Mouse (Mus musculus): ENCODE measurements around the gene Hist1h4a. TPM values are rescaled to one million over a fixed set of nuclear protein-coding genes. Genes with fewer than 3 reads are reported as not detected.
"Not testable (repeated sequence)": the region's sequence is repeated elsewhere in the genome, so short reads cannot be mapped to it uniquely, and the experiment has no call there.

Hist1h4a gene
- polyA plus RNA-seq, 1 experiment from 2014 or later: 1.0 TPM

GRCm38 (mm10) chr13:23737091-23737490, 23.9 kb downstream of the Hist1h4a start:
- Histone ChIP-seq H3K9me3 (no peaks in the 10 kb centered on the region), H3K27ac (no peak overlapping the region)
- ATAC-seq (ENCODE audit: low FRiP score, low read depth): no peak

DNA sequence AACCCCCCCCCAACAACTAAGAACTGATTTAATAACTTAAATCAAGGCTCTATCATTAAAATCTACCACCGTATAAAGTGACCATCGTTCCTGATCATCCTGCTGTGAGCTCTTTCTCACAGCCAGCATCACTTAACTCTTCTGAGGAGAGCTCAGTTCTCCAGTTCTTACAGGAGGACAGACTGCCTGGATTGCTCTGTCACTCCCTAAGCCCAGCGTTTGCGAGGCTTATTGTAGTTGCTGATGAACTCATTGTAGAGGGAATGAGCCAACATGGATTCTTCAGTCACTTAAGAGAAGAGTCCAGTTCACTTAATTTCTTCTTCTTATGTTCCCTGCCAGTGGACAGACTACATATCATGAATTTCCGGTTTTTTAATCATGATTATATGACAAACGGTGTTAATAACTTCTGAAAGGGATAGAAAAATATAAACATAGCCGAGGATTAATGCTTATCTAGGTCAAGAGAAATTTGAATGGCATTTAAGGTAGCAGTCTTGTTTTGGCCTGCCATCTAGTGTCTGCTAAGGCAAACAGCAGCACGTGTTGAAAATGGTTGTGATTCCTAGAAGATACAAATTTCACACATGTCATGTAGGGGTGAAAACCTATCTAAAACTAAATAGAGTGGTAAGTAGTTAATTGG, 28.8 kb downstream of the Hist1h4a start:
- Histone ChIP-seq H3K4me1 (no peaks in the 10 kb centered on the region), H3K4me3 (no peak overlapping the region), H3K9me3 (no peaks in the 10 kb centered on the region), H3K36me3 (no peaks in the 10 kb centered on the region), H3K9ac (no peak overlapping the region), H3K4me2 (replicated peaks) (no peak overlapping the region), H3K27me3 (replicated peaks) (no peaks in the 10 kb centered on the region), H3K27ac (no peak overlapping the region)
- ATAC-seq (ENCODE audit: low FRiP score, low read depth): no peak
- WGBS: 26% methylated on average over 8 of the region's 8 CpGs

More at GRCm38 (mm10) chr13:23737091-23737490, 23.9 kb downstream of the Hist1h4a start:
- H3K36me3 ChIP-seq: no peaks in the 10 kb centered on the region
- H3K9ac ChIP-seq: no peak overlapping the region
- 69% methylated on average over 5 of the region's 5 CpGs for WGBS
- H3K4me3 ChIP-seq: no peak overlapping the region
- peaks cover 10% of the 10 kb centered on the region for H3K4me1 ChIP-seq
- H3K4me2 ChIP-seq (replicated peaks): no peak overlapping the region
- H3K27me3 ChIP-seq (replicated peaks): no peaks in the 10 kb centered on the region

- no peak overlapping the region for H3K9ac ChIP-seq
Observed at GRCm38 (mm10) chr13:23730479-23730878, 30.6 kb downstream of the Hist1h4a start.

GRCm38 (mm10) chr13:23729706-23730105, 31.3 kb downstream of the Hist1h4a start:
- Histone ChIP-seq H3K4me2 (replicated peaks) (no peak overlapping the region), H3K9ac (no peak overlapping the region), H3K9me3 (no peaks in the 10 kb centered on the region), H3K4me1 (no peaks in the 10 kb centered on the region), H3K36me3 (no peaks in the 10 kb centered on the region), H3K27ac (no peak overlapping the region), H3K4me3 (no peak overlapping the region), H3K27me3 (replicated peaks) (no peaks in the 10 kb centered on the region)
- 90% methylated on average over 5 of the region's 5 CpGs for WGBS
- no peak for ATAC-seq (ENCODE audit: low FRiP score, low read depth)

More at GRCm38 (mm10) chr13:23730479-23730878, 30.6 kb downstream of the Hist1h4a start:
- H3K4me2 ChIP-seq (replicated peaks): no peak overlapping the region
- H3K4me1 ChIP-seq: no peaks in the 10 kb centered on the region
- H3K4me3 ChIP-seq: no peak overlapping the region
- no peak overlapping the region for H3K27ac ChIP-seq
- WGBS: 30% methylated on average over 8 of the region's 8 CpGs
- H3K36me3 ChIP-seq: no peaks in the 10 kb centered on the region
- H3K9me3 ChIP-seq: no peaks in the 10 kb centered on the region
- no peaks in the 10 kb centered on the region for H3K27me3 ChIP-seq (replicated peaks)
- no peak for ATAC-seq (ENCODE audit: low FRiP score, low read depth)

GRCm38 (mm10) chr13:23729192-23729525, 31.9 kb downstream of the Hist1h4a start:
- H3K4me1 ChIP-seq: no peaks in the 10 kb centered on the region
- ATAC-seq (ENCODE audit: low FRiP score, low read depth): no peak
- 95% methylated on average over 9 of the region's 9 CpGs for WGBS
- H3K4me2 ChIP-seq (replicated peaks): no peak overlapping the region
- no peaks in the 10 kb centered on the region for H3K36me3 ChIP-seq
- no peak overlapping the region for H3K27ac ChIP-seq
- H3K4me3 ChIP-seq: no peak overlapping the region
- H3K27me3 ChIP-seq (replicated peaks): no peaks in the 10 kb centered on the region
- no peak overlapping the region for H3K9ac ChIP-seq
- H3K9me3 ChIP-seq: no peaks in the 10 kb centered on the region

GRCm38 (mm10) chr13:23728472-23729191, 32.4 kb downstream of the Hist1h4a start:
- Histone ChIP-seq H3K27ac (no peak overlapping the region), H3K9ac (no peak overlapping the region), H3K4me1 (no peaks in the 10 kb centered on the region), H3K36me3 (no peaks in the 10 kb centered on the region), H3K4me3 (no peak overlapping the region), H3K9me3 (no peaks in the 10 kb centered on the region), H3K4me2 (replicated peaks) (no peak overlapping the region), H3K27me3 (replicated peaks) (no peaks in the 10 kb centered on the region)
- 91% methylated on average over 18 of the region's 18 CpGs for WGBS
- ATAC-seq (ENCODE audit: low FRiP score, low read depth): no peak

DNA sequence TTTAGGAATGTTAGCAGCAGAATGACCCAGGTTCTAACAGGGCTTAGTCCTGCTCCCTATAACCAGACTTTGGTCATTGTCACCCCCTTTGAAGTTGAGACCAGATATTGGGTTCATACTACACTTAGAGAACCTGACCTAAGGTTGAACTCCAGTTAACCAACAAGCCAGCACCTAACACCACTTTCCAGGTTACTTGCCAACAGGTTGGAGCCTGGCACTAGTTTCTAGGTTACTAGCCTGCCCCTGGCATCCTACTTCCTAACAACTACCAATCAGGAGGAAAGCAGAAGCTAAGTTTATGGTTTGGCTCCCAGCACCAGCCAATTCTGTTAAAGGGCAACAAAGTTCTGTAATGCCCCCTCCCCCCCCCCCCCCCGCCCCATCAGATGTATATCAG, 35.8 kb downstream of the Hist1h4a start:
- WGBS: 33% methylated on average over 1 of the region's 1 CpGs
- H3K27me3 ChIP-seq (replicated peaks): no peaks in the 10 kb centered on the region
- no peak for ATAC-seq (ENCODE audit: low FRiP score, low read depth)
- no peak overlapping the region for H3K27ac ChIP-seq
- H3K4me1 ChIP-seq: no peaks in the 10 kb centered on the region
- no peak overlapping the region for H3K4me2 ChIP-seq (replicated peaks)
- no peaks in the 10 kb centered on the region for H3K36me3 ChIP-seq
- H3K4me3 ChIP-seq: no peak overlapping the region
- H3K9ac ChIP-seq: no peak overlapping the region
- no peaks in the 10 kb centered on the region for H3K9me3 ChIP-seq

DNA sequence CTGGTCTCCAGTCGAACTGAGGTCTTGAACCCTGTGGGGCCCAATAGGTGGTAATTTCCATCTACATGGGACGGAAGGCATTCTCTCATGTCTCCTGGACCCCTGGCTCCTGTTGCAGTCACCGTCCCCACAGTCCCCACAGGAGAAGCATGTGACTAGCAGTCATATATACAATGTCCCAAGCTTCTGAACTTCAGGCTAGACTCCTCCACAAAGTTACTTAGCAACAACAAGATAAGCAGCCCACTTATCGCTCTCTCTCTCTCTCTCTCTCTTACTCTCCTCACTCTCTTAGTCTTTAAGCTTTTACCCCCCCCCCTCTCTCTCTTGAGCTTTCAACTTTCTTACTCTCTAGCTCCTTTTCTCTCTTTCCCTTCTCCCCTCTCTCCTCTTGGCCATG, 36.8 kb downstream of the Hist1h4a start:
- Histone ChIP-seq H3K36me3 (no peaks in the 10 kb centered on the region), H3K4me2 (replicated peaks) (no peak overlapping the region), H3K9me3 (no peaks in the 10 kb centered on the region), H3K27me3 (replicated peaks) (no peaks in the 10 kb centered on the region), H3K9ac (no peak overlapping the region), H3K27ac (no peak overlapping the region), H3K4me1 (no peaks in the 10 kb centered on the region), H3K4me3 (no peak overlapping the region)
- no peak for ATAC-seq (ENCODE audit: low FRiP score, low read depth)
- WGBS: 89% methylated on average over 4 of the region's 4 CpGs

- H3K4me3 ChIP-seq; H3K27ac ChIP-seq; H3K36me3 ChIP-seq; H3K9me3 ChIP-seq; H3K9ac ChIP-seq; H3K4me1 ChIP-seq; H3K27me3 ChIP-seq (replicated peaks); H3K4me2 ChIP-seq (replicated peaks); ATAC-seq (ENCODE audit: low FRiP score, low read depth): not testable (repeated sequence)
- 19% methylated on average over 2 of the region's 2 CpGs for WGBS
Observed at GRCm38 (mm10) chr13:23717593-23718245, 43.3 kb downstream of the Hist1h4a start.

- Histone ChIP-seq H3K9me3 (no peaks in the 10 kb centered on the region), H3K27ac (no peak overlapping the region), H3K9ac (no peak overlapping the region), H3K4me3 (no peak overlapping the region), H3K4me1 (no peaks in the 10 kb centered on the region), H3K27me3 (replicated peaks) (no peaks in the 10 kb centered on the region), H3K36me3 (no peaks in the 10 kb centered on the region), H3K4me2 (replicated peaks) (no peak overlapping the region)
- ATAC-seq (ENCODE audit: low FRiP score, low read depth): no peak
- 62% methylated on average over 11 of the region's 11 CpGs for WGBS
Observed at GRCm38 (mm10) chr13:23717176-23717575, 43.9 kb downstream of the Hist1h4a start.

GRCm38 (mm10) chr13:23716261-23717042, 44.6 kb downstream of the Hist1h4a start:
- Histone ChIP-seq H3K9me3 (no peaks in the 10 kb centered on the region), H3K36me3 (no peaks in the 10 kb centered on the region), H3K4me1 (no peaks in the 10 kb centered on the region), H3K4me2 (replicated peaks) (no peak overlapping the region), H3K27ac (no peak overlapping the region), H3K4me3 (no peak overlapping the region), H3K27me3 (replicated peaks) (no peaks in the 10 kb centered on the region), H3K9ac (no peak overlapping the region)
- ATAC-seq (ENCODE audit: low FRiP score, low read depth): no peak
- 88% methylated on average over 5 of the region's 5 CpGs for WGBS
